Mouse (Mus musculus): ENCODE measurements around the gene Ruvbl2. TPM values are rescaled to one million over a fixed set of nuclear protein-coding genes. Genes with fewer than 3 reads are reported as not detected.
A peak's percentile ranks its signal among the peaks of the same experiment; 100 is the strongest.

Ruvbl2 gene
- polyA plus RNA-seq, 1 experiment from 2014 or later, result 123 TPM

DNA sequence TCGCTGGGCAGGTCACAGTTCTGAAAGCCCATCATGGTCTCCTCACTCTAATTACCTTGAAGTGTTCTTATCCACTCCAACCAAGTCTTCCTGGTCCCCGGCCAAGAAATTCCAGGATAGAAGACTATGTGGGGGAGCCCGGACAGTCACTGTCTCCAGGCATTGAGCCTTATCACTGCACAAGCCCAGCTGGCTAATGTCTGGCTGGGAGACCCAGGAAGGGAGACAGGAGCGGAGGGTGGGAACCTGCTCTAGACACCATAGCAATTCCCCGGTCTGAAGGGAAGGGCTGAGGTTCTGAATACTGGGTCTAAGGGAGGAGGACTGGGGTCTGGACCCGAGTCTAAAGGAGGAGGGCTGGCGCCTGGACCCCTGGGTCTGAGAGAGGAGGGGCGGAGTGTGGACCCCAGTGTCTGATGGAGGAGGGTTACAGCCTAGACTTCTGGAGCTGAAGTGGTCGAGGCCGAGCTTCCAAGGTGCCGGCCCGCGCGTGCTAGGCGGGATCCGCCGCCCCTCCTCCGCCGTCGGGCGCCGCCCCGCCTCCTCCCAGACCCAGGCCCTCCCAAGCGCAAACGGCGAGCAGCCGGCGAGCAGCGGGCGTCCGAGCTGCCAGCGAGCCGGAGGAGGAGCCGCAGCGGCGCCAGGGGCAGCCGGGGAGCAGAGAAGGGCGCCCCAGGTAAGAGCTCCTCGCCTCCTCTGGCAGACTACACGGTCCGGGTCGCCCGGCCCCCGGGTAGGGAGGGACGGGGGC lies 24.6 kb downstream of the Ruvbl2 start, which contains the start of gene Ntf5:
Ntf5 (plus strand) TSS at position 583 of the 751 bp plus-strand sequence.
- DNase-seq (ENCODE audit: low spot score), result peak; percentile 48
- peak; percentile 50 for ATAC-seq (ENCODE audit: low read depth)
- WGBS, result 3% methylated on average over 18 of the region's 45 CpGs
- Histone ChIP-seq H3K27ac (replicated peaks; ENCODE audit: low read depth, low read length) (peak within 1 kb of the TSS; percentile 77), H3K4me2 (ENCODE audit: low read depth, low read length) (peak within 1 kb of the TSS; percentile 91), H3K27me3 (replicated peaks; ENCODE audit: control insufficient read depth, insufficient read depth, low read length) (peaks cover 88% of the 10 kb centered on the region), H3K36me3 (ENCODE audit: control insufficient read depth, insufficient read depth, low read length) (no peaks in the 10 kb centered on the region), H3K9me3 (ENCODE audit: control insufficient read depth, low read length) (no peaks in the 10 kb centered on the region), H3K9ac (ENCODE audit: low read depth, low read length) (peak within 1 kb of the TSS; percentile 69), H3K4me1 (ENCODE audit: control insufficient read depth, insufficient read depth, low read length) (peaks cover 11% of the 10 kb centered on the region; the same call in 1 of the 2 replicates), H3K4me3 (ENCODE audit: low read depth, low read length) (peak within 1 kb of the TSS; percentile 67)

- ATAC-seq (ENCODE audit: low read depth) (no peak), DNase-seq (ENCODE audit: low spot score) (no peak)
- 79% methylated on average over 2 of the region's 2 CpGs for WGBS
- Histone ChIP-seq H3K4me1 (ENCODE audit: control insufficient read depth, insufficient read depth, low read length) (peaks cover 4% of the 10 kb centered on the region; the same call in 1 of the 2 replicates), H3K9ac (ENCODE audit: low read depth, low read length) (no peak overlapping the region), H3K4me3 (ENCODE audit: low read depth, low read length) (no peak overlapping the region), H3K9me3 (ENCODE audit: control insufficient read depth, low read length) (no peaks in the 10 kb centered on the region), H3K27ac (replicated peaks; ENCODE audit: low read depth, low read length) (no peak overlapping the region), H3K36me3 (ENCODE audit: control insufficient read depth, insufficient read depth, low read length) (no peaks in the 10 kb centered on the region), H3K4me2 (ENCODE audit: low read depth, low read length) (no peak overlapping the region), H3K27me3 (replicated peaks; ENCODE audit: control insufficient read depth, insufficient read depth, low read length) (peaks cover 88% of the 10 kb centered on the region)
Measured at GRCm38 (mm10) chr7:45412421-45412820, 25.5 kb downstream of the Ruvbl2 start.

- no peak for DNase-seq (ENCODE audit: low spot score)
- Histone ChIP-seq H3K9me3 (ENCODE audit: control insufficient read depth, low read length) (no peaks in the 10 kb centered on the region), H3K36me3 (ENCODE audit: control insufficient read depth, insufficient read depth, low read length) (no peaks in the 10 kb centered on the region), H3K4me3 (ENCODE audit: low read depth, low read length) (no peak overlapping the region), H3K27ac (replicated peaks; ENCODE audit: low read depth, low read length) (no peak overlapping the region), H3K27me3 (replicated peaks; ENCODE audit: control insufficient read depth, insufficient read depth, low read length) (peaks cover 88% of the 10 kb centered on the region), H3K4me1 (ENCODE audit: control insufficient read depth, insufficient read depth, low read length) (peaks cover 14% of the 10 kb centered on the region; the same call in 1 of the 2 replicates), H3K4me2 (ENCODE audit: low read depth, low read length) (no peak overlapping the region), H3K9ac (ENCODE audit: low read depth, low read length) (no peak overlapping the region)
- WGBS, result 82% methylated on average over 8 of the region's 8 CpGs
- ATAC-seq (ENCODE audit: low read depth), result no peak
Measured at GRCm38 (mm10) chr7:45409497-45410163, 28.3 kb downstream of the Ruvbl2 start.

DNA sequence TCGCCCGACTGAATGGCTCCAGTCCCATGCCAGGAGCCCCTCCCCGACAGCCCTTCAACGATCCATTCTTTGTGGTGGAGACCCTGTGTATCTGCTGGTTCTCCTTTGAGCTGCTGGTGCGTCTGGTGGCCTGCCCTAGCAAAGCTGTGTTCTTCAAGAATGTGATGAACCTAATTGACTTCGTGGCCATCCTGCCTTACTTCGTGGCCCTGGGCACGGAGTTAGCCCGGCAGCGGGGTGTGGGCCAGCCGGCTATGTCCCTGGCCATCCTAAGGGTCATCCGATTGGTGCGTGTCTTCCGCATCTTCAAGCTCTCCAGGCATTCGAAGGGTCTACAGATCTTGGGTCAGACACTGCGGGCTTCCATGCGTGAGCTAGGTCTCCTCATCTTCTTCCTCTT lies 28.9 kb downstream of the Ruvbl2 start:
- no peak overlapping the region for H3K27ac ChIP-seq (replicated peaks; ENCODE audit: low read depth, low read length)
- peaks cover 11% of the 10 kb centered on the region; the same call in 1 of the 2 replicates for H3K4me1 ChIP-seq (ENCODE audit: control insufficient read depth, insufficient read depth, low read length)
- H3K27me3 ChIP-seq (replicated peaks; ENCODE audit: control insufficient read depth, insufficient read depth, low read length), result peaks cover 82% of the 10 kb centered on the region
- no peaks in the 10 kb centered on the region for H3K9me3 ChIP-seq (ENCODE audit: control insufficient read depth, low read length)
- 89% methylated on average over 17 of the region's 17 CpGs for WGBS
- no peak overlapping the region for H3K4me2 ChIP-seq (ENCODE audit: low read depth, low read length)
- no peak overlapping the region for H3K9ac ChIP-seq (ENCODE audit: low read depth, low read length)
- H3K36me3 ChIP-seq (ENCODE audit: control insufficient read depth, insufficient read depth, low read length), result no peaks in the 10 kb centered on the region
- DNase-seq (ENCODE audit: low spot score), result no peak
- no peak for ATAC-seq (ENCODE audit: low read depth)
- H3K4me3 ChIP-seq (ENCODE audit: low read depth, low read length), result no peak overlapping the region

GRCm38 (mm10) chr7:45408351-45408750 lies 29.5 kb downstream of the Ruvbl2 start:
- no peak for DNase-seq (ENCODE audit: low spot score)
- WGBS, result 70% methylated on average over 7 of the region's 7 CpGs

DNA sequence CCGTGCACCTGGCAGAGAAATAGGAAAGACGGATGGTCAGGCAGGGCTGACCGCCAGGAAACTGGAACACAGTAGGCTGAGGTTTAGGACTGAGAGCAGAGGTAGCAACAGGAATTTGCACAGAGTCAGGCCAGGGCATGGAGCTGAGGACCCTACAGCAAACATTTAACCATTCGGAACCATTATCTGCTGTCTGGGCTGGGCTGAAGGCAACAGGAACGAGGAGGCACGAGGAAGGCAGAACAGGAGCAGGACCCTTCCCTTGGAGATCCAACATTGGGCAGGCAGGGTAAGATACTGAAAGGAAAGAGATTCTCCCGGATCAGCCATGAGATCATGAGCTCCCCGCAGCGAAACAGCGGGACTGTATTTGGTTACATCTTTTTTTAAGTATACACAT lies 30.1 kb downstream of the Ruvbl2 start:
- no peaks in the 10 kb centered on the region for H3K36me3 ChIP-seq (ENCODE audit: control insufficient read depth, insufficient read depth, low read length)
- peaks cover 10% of the 10 kb centered on the region; the same call in 1 of the 2 replicates for H3K4me1 ChIP-seq (ENCODE audit: control insufficient read depth, insufficient read depth, low read length)
- no peak overlapping the region for H3K9ac ChIP-seq (ENCODE audit: low read depth, low read length)
- WGBS, result 82% methylated on average over 10 of the region's 10 CpGs
- H3K27me3 ChIP-seq (replicated peaks; ENCODE audit: control insufficient read depth, insufficient read depth, low read length), result peaks cover 71% of the 10 kb centered on the region
- ATAC-seq (ENCODE audit: low read depth), result no peak
- no peak overlapping the region for H3K4me3 ChIP-seq (ENCODE audit: low read depth, low read length)
- H3K9me3 ChIP-seq (ENCODE audit: control insufficient read depth, low read length), result no peaks in the 10 kb centered on the region
- H3K4me2 ChIP-seq (ENCODE audit: low read depth, low read length), result no peak overlapping the region
- DNase-seq (ENCODE audit: low spot score), result no peak
- no peak overlapping the region for H3K27ac ChIP-seq (replicated peaks; ENCODE audit: low read depth, low read length)

More at GRCm38 (mm10) chr7:45408351-45408750, 29.5 kb downstream of the Ruvbl2 start:
- no peak overlapping the region for H3K4me2 ChIP-seq (ENCODE audit: low read depth, low read length)
- H3K36me3 ChIP-seq (ENCODE audit: control insufficient read depth, insufficient read depth, low read length), result no peaks in the 10 kb centered on the region
- H3K27me3 ChIP-seq (replicated peaks; ENCODE audit: control insufficient read depth, insufficient read depth, low read length), result peaks cover 76% of the 10 kb centered on the region
- H3K4me1 ChIP-seq (ENCODE audit: control insufficient read depth, insufficient read depth, low read length), result peaks cover 10% of the 10 kb centered on the region; the same call in 1 of the 2 replicates
- H3K9ac ChIP-seq (ENCODE audit: low read depth, low read length), result no peak overlapping the region
- H3K9me3 ChIP-seq (ENCODE audit: control insufficient read depth, low read length), result no peaks in the 10 kb centered on the region
- ATAC-seq (ENCODE audit: low read depth), result no peak
- H3K27ac ChIP-seq (replicated peaks; ENCODE audit: low read depth, low read length), result no peak overlapping the region
- no peak overlapping the region for H3K4me3 ChIP-seq (ENCODE audit: low read depth, low read length)

GRCm38 (mm10) chr7:45406157-45407156 lies 31.4 kb downstream of the Ruvbl2 start:
- Histone ChIP-seq H3K27me3 (replicated peaks; ENCODE audit: control insufficient read depth, insufficient read depth, low read length) (peaks cover 66% of the 10 kb centered on the region), H3K9ac (ENCODE audit: low read depth, low read length) (peak overlapping the region; percentile 58), H3K9me3 (ENCODE audit: control insufficient read depth, low read length) (no peaks in the 10 kb centered on the region), H3K4me2 (ENCODE audit: low read depth, low read length) (peak overlapping the region; percentile 64), H3K36me3 (ENCODE audit: control insufficient read depth, insufficient read depth, low read length) (no peaks in the 10 kb centered on the region), H3K4me1 (ENCODE audit: control insufficient read depth, insufficient read depth, low read length) (peaks cover 10% of the 10 kb centered on the region; the same call in 1 of the 2 replicates), H3K4me3 (ENCODE audit: low read depth, low read length) (peak overlapping the region; percentile 45), H3K27ac (replicated peaks; ENCODE audit: low read depth, low read length) (no peak overlapping the region)
- 2% methylated on average over 58 of the region's 114 CpGs for WGBS
- DNase-seq (ENCODE audit: low spot score) (peak; percentile 12), ATAC-seq (ENCODE audit: low read depth) (peak; percentile 8; the same call in 1 of the 2 replicates)

Measured in embryonic facial prominence, embryonic 14.5 days (tissue).